Mouse (Mus musculus): ENCODE data around the gene Spn.

The Spn gene

DNA sequence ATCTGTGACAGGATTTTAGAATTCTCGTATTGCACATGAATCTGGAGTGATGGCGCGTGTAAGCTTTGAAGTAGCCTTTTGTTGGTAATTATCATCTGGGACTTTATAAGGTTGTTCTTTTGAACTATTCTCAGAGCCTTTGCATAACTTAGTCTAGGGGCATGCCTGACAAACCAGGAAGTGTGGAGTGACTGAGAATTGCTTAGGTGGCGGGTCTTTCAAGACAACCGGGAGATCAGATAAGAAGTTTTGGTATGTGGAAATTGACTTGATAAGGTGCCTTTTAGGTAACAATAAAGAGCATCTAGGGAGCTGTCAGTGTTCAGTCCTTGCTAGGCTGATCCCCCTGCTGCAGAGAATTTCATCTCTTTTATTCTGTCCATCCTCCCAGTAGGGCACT lies 28.9 kb upstream of the Spn start:
- no peak overlapping the region for H3K4me3 ChIP-seq (replicated peaks; ENCODE audit: low read length)
- TF ChIP-seq NANOG (IDR thresholded peaks at IDR 0.05; ENCODE audit: borderline replicate concordance, low read length) (no peak), POU5F1 (IDR thresholded peaks at IDR 0.05; ENCODE audit: borderline replicate concordance, low read length) (no peak), CTCF (conservative IDR thresholded peaks at IDR 0.05; ENCODE audit: low read length) (no peak)
- no peaks in the 10 kb centered on the region for H3K36me3 ChIP-seq (ENCODE audit: insufficient read depth, low read length)
- H3K27me3 ChIP-seq (ENCODE audit: insufficient read depth, low read length), result no peaks in the 10 kb centered on the region; the same call in 1 of the 2 replicates
- peaks cover 21% of the 10 kb centered on the region for H3K4me1 ChIP-seq (replicated peaks; ENCODE audit: low read depth, low read length)
- no peaks in the 10 kb centered on the region for H3K9me3 ChIP-seq (ENCODE audit: low read length)

DNA sequence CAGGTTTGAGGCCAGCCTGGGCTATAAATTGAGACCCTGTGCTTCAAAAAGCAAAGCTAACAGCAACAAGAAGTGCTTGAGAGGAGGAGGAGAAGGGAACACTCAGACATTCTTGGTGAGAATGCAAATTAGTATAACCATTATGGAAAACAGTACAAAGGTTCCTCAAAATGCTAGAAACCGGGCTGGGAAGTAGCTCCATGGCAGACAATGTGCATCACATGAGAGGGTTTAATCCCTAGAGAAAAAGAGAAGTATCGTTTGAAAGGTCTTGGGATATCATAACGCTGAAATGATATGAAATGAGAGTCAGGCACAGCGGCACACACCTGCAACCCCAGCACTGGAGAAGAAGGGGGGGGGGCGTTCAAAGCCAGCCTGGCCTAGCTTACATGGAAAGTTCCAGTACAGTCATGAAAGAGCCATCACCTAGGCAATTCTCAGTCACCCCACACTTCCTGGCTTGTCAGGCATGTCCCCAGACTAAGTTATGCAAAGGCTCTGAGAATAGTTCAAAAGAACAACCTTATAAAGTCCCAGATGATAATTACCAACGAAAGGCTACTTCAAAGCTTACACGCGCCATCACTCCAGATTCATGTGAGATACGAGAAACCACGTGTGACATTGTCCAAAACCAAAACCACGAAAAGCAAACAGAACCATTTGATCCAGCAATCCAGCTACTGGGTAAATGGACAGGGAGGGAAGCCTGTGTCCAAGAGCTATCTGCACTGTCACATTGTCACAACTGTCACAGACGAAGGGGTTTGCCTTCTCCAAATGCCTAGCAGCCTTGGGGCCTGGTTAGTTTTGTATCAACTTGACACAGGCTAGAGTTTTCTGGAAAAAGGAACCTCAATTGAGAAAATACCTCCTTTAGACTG lies 28.2 kb upstream of the Spn start:
- Histone ChIP-seq H3K9me3 (ENCODE audit: low read length) (no peaks in the 10 kb centered on the region), H3K4me3 (replicated peaks; ENCODE audit: low read length) (no peak overlapping the region), H3K27me3 (ENCODE audit: insufficient read depth, low read length) (no peaks in the 10 kb centered on the region; the same call in 1 of the 2 replicates), H3K4me1 (replicated peaks; ENCODE audit: low read depth, low read length) (peaks cover 21% of the 10 kb centered on the region), H3K36me3 (ENCODE audit: insufficient read depth, low read length) (no peaks in the 10 kb centered on the region)
- no peak for TF ChIP-seq NANOG (IDR thresholded peaks at IDR 0.05; ENCODE audit: borderline replicate concordance, low read length)
- TF ChIP-seq POU5F1 (IDR thresholded peaks at IDR 0.05; ENCODE audit: borderline replicate concordance, low read length), result no peak
- TF ChIP-seq CTCF (conservative IDR thresholded peaks at IDR 0.05; ENCODE audit: low read length), result no peak

DNA sequence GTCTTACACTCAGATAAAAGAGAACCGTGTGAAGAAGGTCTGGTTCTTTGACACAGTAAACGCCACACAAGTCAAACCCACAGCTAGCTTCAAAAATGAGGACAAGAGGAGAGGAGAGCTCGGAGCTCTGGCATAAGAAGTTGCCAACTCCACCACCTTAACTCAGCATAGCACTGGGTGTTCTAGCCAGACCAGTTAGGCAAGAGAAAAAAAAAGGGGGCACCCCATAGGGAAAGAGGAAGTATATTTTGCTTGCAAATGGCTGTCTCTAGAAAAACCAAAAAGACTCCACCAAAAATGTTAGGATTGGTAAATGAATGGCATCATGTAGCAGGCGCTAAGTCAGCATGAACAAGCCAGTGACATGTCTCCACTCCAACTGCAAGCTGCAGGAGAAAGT lies 26.4 kb upstream of the Spn start:
- Histone ChIP-seq H3K27me3 (ENCODE audit: insufficient read depth, low read length) (no peaks in the 10 kb centered on the region; the same call in 1 of the 2 replicates), H3K9me3 (ENCODE audit: low read length) (no peaks in the 10 kb centered on the region), H3K4me1 (replicated peaks; ENCODE audit: low read depth, low read length) (peaks cover 21% of the 10 kb centered on the region), H3K4me3 (replicated peaks; ENCODE audit: low read length) (no peak overlapping the region), H3K36me3 (ENCODE audit: insufficient read depth, low read length) (no peaks in the 10 kb centered on the region)
- TF ChIP-seq POU5F1 (IDR thresholded peaks at IDR 0.05; ENCODE audit: borderline replicate concordance, low read length) (no peak), NANOG (IDR thresholded peaks at IDR 0.05; ENCODE audit: borderline replicate concordance, low read length) (no peak), CTCF (conservative IDR thresholded peaks at IDR 0.05; ENCODE audit: low read length) (no peak)

DNA sequence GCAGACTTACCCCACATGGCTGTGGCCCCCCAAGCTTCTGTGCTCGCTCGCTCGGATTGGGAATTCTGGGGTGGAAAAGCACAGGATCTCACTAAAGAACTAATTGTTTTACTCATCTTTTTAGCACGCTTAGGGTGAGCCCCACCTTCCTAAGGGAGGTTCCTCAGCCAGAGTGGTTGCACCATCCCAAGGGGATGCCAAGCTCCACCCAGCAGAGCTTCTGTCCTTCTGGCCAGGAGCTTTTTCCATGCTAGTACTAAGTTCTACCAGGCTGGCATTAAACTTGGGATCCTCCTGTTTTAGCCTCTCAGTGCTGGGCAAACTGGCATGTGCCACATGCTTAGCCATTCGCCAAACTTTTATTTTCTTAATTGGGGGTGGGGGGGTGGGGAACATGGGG lies 24.9 kb upstream of the Spn start:
- no peaks in the 10 kb centered on the region; the same call in 1 of the 2 replicates for H3K27me3 ChIP-seq (ENCODE audit: insufficient read depth, low read length)
- TF ChIP-seq POU5F1 (IDR thresholded peaks at IDR 0.05; ENCODE audit: borderline replicate concordance, low read length), result no peak
- no peak for TF ChIP-seq NANOG (IDR thresholded peaks at IDR 0.05; ENCODE audit: borderline replicate concordance, low read length)
- TF ChIP-seq CTCF (conservative IDR thresholded peaks at IDR 0.05; ENCODE audit: low read length), result no peak
- no peaks in the 10 kb centered on the region for H3K36me3 ChIP-seq (ENCODE audit: insufficient read depth, low read length)
- no peaks in the 10 kb centered on the region for H3K9me3 ChIP-seq (ENCODE audit: low read length)
- peaks cover 21% of the 10 kb centered on the region for H3K4me1 ChIP-seq (replicated peaks; ENCODE audit: low read depth, low read length)
- H3K4me3 ChIP-seq (replicated peaks; ENCODE audit: low read length), result no peak overlapping the region

GRCm38 (mm10) chr7:127157548-127157947 lies 19.9 kb upstream of the Spn start:
- peaks cover 11% of the 10 kb centered on the region for H3K4me1 ChIP-seq (replicated peaks; ENCODE audit: low read depth, low read length)
- H3K4me3 ChIP-seq (replicated peaks; ENCODE audit: low read length), result no peak overlapping the region
- no peaks in the 10 kb centered on the region for H3K9me3 ChIP-seq (ENCODE audit: low read length)
- H3K36me3 ChIP-seq (ENCODE audit: insufficient read depth, low read length), result no peaks in the 10 kb centered on the region
- no peak for TF ChIP-seq CTCF (conservative IDR thresholded peaks at IDR 0.05; ENCODE audit: low read length)
- no peak for TF ChIP-seq NANOG (IDR thresholded peaks at IDR 0.05; ENCODE audit: borderline replicate concordance, low read length)
- TF ChIP-seq POU5F1 (IDR thresholded peaks at IDR 0.05; ENCODE audit: borderline replicate concordance, low read length), result no peak
- H3K27me3 ChIP-seq (ENCODE audit: insufficient read depth, low read length), result 0 out of 2 replicates have a peak, but pooled peaks cover 4% of the 10 kb centered on the region

- H3K9me3 ChIP-seq (ENCODE audit: low read length), result no peaks in the 10 kb centered on the region
- H3K27me3 ChIP-seq (ENCODE audit: insufficient read depth, low read length), result 0 out of 2 replicates have a peak, but pooled peaks cover 4% of the 10 kb centered on the region
- no peak for TF ChIP-seq NANOG (IDR thresholded peaks at IDR 0.05; ENCODE audit: borderline replicate concordance, low read length)
- TF ChIP-seq CTCF (conservative IDR thresholded peaks at IDR 0.05; ENCODE audit: low read length), result no peak
- no peak for TF ChIP-seq POU5F1 (IDR thresholded peaks at IDR 0.05; ENCODE audit: borderline replicate concordance, low read length)
- no peaks in the 10 kb centered on the region for H3K36me3 ChIP-seq (ENCODE audit: insufficient read depth, low read length)
- H3K4me3 ChIP-seq (replicated peaks; ENCODE audit: low read length), result no peak overlapping the region
- H3K4me1 ChIP-seq (replicated peaks; ENCODE audit: low read depth, low read length), result peaks cover 27% of the 10 kb centered on the region
These were observed 15.9 kb upstream of the Spn start for GRCm38 (mm10) chr7:127153477-127153876.

GRCm38 (mm10) chr7:127152464-127152863 lies 14.8 kb upstream of the Spn start:
- H3K27me3 ChIP-seq (ENCODE audit: insufficient read depth, low read length), result 0 out of 2 replicates have a peak, but pooled peaks cover 4% of the 10 kb centered on the region
- H3K4me1 ChIP-seq (replicated peaks; ENCODE audit: low read depth, low read length), result peaks cover 30% of the 10 kb centered on the region
- TF ChIP-seq POU5F1 (IDR thresholded peaks at IDR 0.05; ENCODE audit: borderline replicate concordance, low read length) (no peak), CTCF (conservative IDR thresholded peaks at IDR 0.05; ENCODE audit: low read length) (no peak)
- H3K36me3 ChIP-seq (ENCODE audit: insufficient read depth, low read length), result no peaks in the 10 kb centered on the region
- no peak overlapping the region for H3K4me3 ChIP-seq (replicated peaks; ENCODE audit: low read length)
- no peaks in the 10 kb centered on the region for H3K9me3 ChIP-seq (ENCODE audit: low read length)

GRCm38 (mm10) chr7:127147901-127148300 lies 10.3 kb upstream of the Spn start:
- TF ChIP-seq POU5F1 (IDR thresholded peaks at IDR 0.05; ENCODE audit: borderline replicate concordance, low read length) (no peak), NANOG (IDR thresholded peaks at IDR 0.05; ENCODE audit: borderline replicate concordance, low read length) (no peak), CTCF (conservative IDR thresholded peaks at IDR 0.05; ENCODE audit: low read length) (no peak)

More at GRCm38 (mm10) chr7:127147901-127148300, 10.3 kb upstream of the Spn start:
- Histone ChIP-seq H3K36me3 (ENCODE audit: insufficient read depth, low read length) (no peaks in the 10 kb centered on the region), H3K4me1 (replicated peaks; ENCODE audit: low read depth, low read length) (peaks cover 56% of the 10 kb centered on the region), H3K4me3 (replicated peaks; ENCODE audit: low read length) (no peak overlapping the region), H3K27me3 (ENCODE audit: insufficient read depth, low read length) (no peaks in the 10 kb centered on the region), H3K9me3 (ENCODE audit: low read length) (no peaks in the 10 kb centered on the region)

Measured in E14TG2a.4 (cell line).